17 mouse cellular contexts compared by ENCODE assay signal in the genomic region with DNA sequence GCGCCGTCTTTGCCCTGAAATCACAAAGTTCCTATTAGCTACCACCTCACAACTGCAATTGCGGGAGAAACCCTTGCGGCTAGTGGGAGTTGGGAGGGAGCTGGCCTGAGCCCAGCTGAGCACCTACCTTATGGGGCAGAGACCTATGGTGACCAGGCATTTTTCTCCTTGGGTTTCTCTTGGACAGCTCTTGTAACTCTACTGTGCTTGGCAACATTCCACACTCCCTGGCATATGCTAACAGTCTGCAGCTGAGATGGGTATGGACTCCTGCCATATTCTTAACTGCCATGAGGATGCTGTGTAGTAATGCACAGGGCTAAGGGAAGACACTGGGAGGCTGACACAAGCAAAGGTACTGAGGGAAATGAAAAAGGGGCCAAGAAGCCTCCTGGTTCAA. TPM values are rescaled to one million over a fixed set of nuclear protein-coding genes. Genes with fewer than 3 reads are reported as not detected.
DNase-seq lines count a peak whose midpoint lies in the region; ATAC-seq and TF ChIP-seq lines count a peak whose summit lies in the region.
"Had no signal": no experiment of that assay in that cellular context is flagged by ENCODE, and none has a peak within 500 bp of the region (broad histone marks: within the 10 kb centered on the region; RNA-seq: fewer than 3 reads in every experiment).

No protein-coding gene starts in this region.

- ATAC-seq in forebrain, embryonic 13.5 days, result peak; percentile 84
- ATAC-seq in midbrain, postnatal 0 days (ENCODE audit: low FRiP score), result no peak
- ATAC-seq in midbrain, embryonic 16.5 days, result no peak
- peak; percentile 70 for ATAC-seq in hindbrain, embryonic 16.5 days

- H3K4me3 ChIP-seq in forebrain, embryonic 13.5 days, result no peak overlapping the region
- H3K4me3 ChIP-seq in forebrain, embryonic 10.5 days, result no peak overlapping the region
- H3K4me3 ChIP-seq in midbrain, postnatal 0 days (ENCODE audit: low read depth, low read length), result no peak overlapping the region
- H3K4me3 ChIP-seq in midbrain, embryonic 16.5 days (ENCODE audit: low read depth, low read length), result no peak overlapping the region
- H3K4me3 ChIP-seq in hindbrain, embryonic 16.5 days (ENCODE audit: low read length), result no peak overlapping the region
- H3K4me3 ChIP-seq in heart, adult 2 months, result no peak overlapping the region
- H3K4me3 ChIP-seq: erythroblast, embryonic 14.5 days; limb, embryonic 13.5 days; neural tube, embryonic 12.5 days had no signal

- H3K27me3 ChIP-seq in forebrain, embryonic 13.5 days, result no peaks in the 10 kb centered on the region
- H3K27me3 ChIP-seq in forebrain, embryonic 10.5 days (ENCODE audit: poor library complexity, severe bottlenecking), result no peaks in the 10 kb centered on the region
- H3K27me3 ChIP-seq in midbrain, postnatal 0 days (ENCODE audit: insufficient read depth, low read length), result no peaks in the 10 kb centered on the region
- H3K27me3 ChIP-seq in midbrain, embryonic 16.5 days (ENCODE audit: control insufficient read depth, insufficient read depth, low read depth, low read length), result no peaks in the 10 kb centered on the region
- no peaks in the 10 kb centered on the region for H3K27me3 ChIP-seq in hindbrain, embryonic 16.5 days (replicated peaks; ENCODE audit: control insufficient read depth, insufficient read depth, low read length)
- no peaks in the 10 kb centered on the region for H3K27me3 ChIP-seq in heart, adult 2 months (ENCODE audit: control insufficient read depth, insufficient read depth, low read length)
- H3K27me3 ChIP-seq: limb, embryonic 13.5 days; neural tube, embryonic 12.5 days had no signal

- TF ChIP-seq EP300 in heart, adult 2 months (IDR thresholded peaks at IDR 0.05; ENCODE audit: insufficient read depth, low read depth, low read length), result no peak

- H3K36me3 ChIP-seq in forebrain, embryonic 13.5 days (ENCODE audit: poor library complexity, severe bottlenecking), result peaks cover 52% of the 10 kb centered on the region
- peaks cover 75% of the 10 kb centered on the region for H3K36me3 ChIP-seq in forebrain, embryonic 10.5 days (replicated peaks)
- H3K36me3 ChIP-seq in midbrain, postnatal 0 days (ENCODE audit: insufficient read depth, low read length), result peaks cover 15% of the 10 kb centered on the region
- peaks cover 1% of the 10 kb centered on the region; the same call in 1 of the 2 replicates for H3K36me3 ChIP-seq in midbrain, embryonic 16.5 days (ENCODE audit: control insufficient read depth, insufficient read depth, low read length)
- H3K36me3 ChIP-seq in hindbrain, embryonic 16.5 days (ENCODE audit: control insufficient read depth, insufficient read depth, low read length), result no peaks in the 10 kb centered on the region; the same call in 1 of the 2 replicates
- H3K36me3 ChIP-seq in heart, adult 2 months (ENCODE audit: control insufficient read depth, insufficient read depth, low read length), result peaks cover 2% of the 10 kb centered on the region

- peaks cover 12% of the 10 kb centered on the region; the same call in 1 of the 2 replicates for H3K4me1 ChIP-seq in forebrain, embryonic 13.5 days
- H3K4me1 ChIP-seq in forebrain, embryonic 10.5 days, result no peaks in the 10 kb centered on the region
- 0 out of 2 replicates have a peak, but pooled peaks cover 3% of the 10 kb centered on the region for H3K4me1 ChIP-seq in midbrain, postnatal 0 days (ENCODE audit: insufficient read depth, low read length)
- H3K4me1 ChIP-seq in midbrain, embryonic 16.5 days (ENCODE audit: control insufficient read depth, insufficient read depth, low read length), result no peaks in the 10 kb centered on the region
- H3K4me1 ChIP-seq in hindbrain, embryonic 16.5 days (ENCODE audit: control insufficient read depth, insufficient read depth, low read depth, low read length), result peaks cover 3% of the 10 kb centered on the region; the same call in 1 of the 2 replicates
- H3K4me1 ChIP-seq in heart, adult 2 months (ENCODE audit: control insufficient read depth, insufficient read depth, low read length), result no peaks in the 10 kb centered on the region
- H3K4me1 ChIP-seq: neural tube, embryonic 12.5 days had no signal

- TF ChIP-seq POLR2A in heart, adult 2 months (IDR thresholded peaks at IDR 0.05; ENCODE audit: insufficient read depth, low read depth, low read length), result no peak

- H3K4me2 ChIP-seq in forebrain, embryonic 13.5 days, result no peak overlapping the region
- no peak overlapping the region for H3K4me2 ChIP-seq in midbrain, postnatal 0 days (ENCODE audit: low read depth, low read length, poor library complexity, severe bottlenecking)
- no peak overlapping the region for H3K4me2 ChIP-seq in midbrain, embryonic 16.5 days (ENCODE audit: low read length)
- H3K4me2 ChIP-seq in hindbrain, embryonic 16.5 days (ENCODE audit: low read length), result no peak overlapping the region
- H3K4me2 ChIP-seq: limb, embryonic 13.5 days; neural tube, embryonic 12.5 days had no signal

- no peak overlapping the region for H3K9ac ChIP-seq in forebrain, embryonic 13.5 days
- H3K9ac ChIP-seq in midbrain, postnatal 0 days (replicated peaks; ENCODE audit: low read length, poor library complexity, severe bottlenecking), result no peak overlapping the region
- no peak overlapping the region for H3K9ac ChIP-seq in midbrain, embryonic 16.5 days (ENCODE audit: low read depth, low read length)
- no peak overlapping the region for H3K9ac ChIP-seq in hindbrain, embryonic 16.5 days (ENCODE audit: low read depth, low read length)
- H3K9ac ChIP-seq in heart, adult 2 months (ENCODE audit: low read depth, low read length), result no peak overlapping the region
- H3K9ac ChIP-seq: limb, embryonic 13.5 days; neural tube, embryonic 12.5 days had no signal

- DNase-seq in forebrain, embryonic 10.5 days (ENCODE audit: extremely low spot score, low spot score), result no peak
- peak; percentile 72 for DNase-seq in midbrain, postnatal 0 days (ENCODE audit: low spot score)
- DNase-seq in cerebellum, adult 18-20 months, result peak; percentile 69 to 76
- DNase-seq in gastrocnemius, postnatal 14 days, result no peak
- no peak for DNase-seq in heart, adult 2 months
- DNase-seq: B cell, adult 2 months; kidney, adult 8-10 months; lung, adult 2 months; retina, postnatal 1 day had no signal

- TF ChIP-seq CTCF in midbrain, postnatal 0 days (IDR thresholded peaks at IDR 0.05), result no peak
- no peak for TF ChIP-seq CTCF in heart, adult 2 months (IDR thresholded peaks at IDR 0.05)

- intact Hi-C loops in gastrocnemius, postnatal 14 days (cut with DNase I; ENCODE audit: low total_unique reads), result no loop called here
- intact Hi-C loops in heart, adult 2 months (cut with DNase I), result no loop called here

- no peaks in the 10 kb centered on the region for H3K9me3 ChIP-seq in forebrain, embryonic 13.5 days (replicated peaks)
- H3K9me3 ChIP-seq in forebrain, embryonic 10.5 days, result no peaks in the 10 kb centered on the region
- no peaks in the 10 kb centered on the region for H3K9me3 ChIP-seq in midbrain, postnatal 0 days (ENCODE audit: low read length)
- no peaks in the 10 kb centered on the region for H3K9me3 ChIP-seq in midbrain, embryonic 16.5 days (replicated peaks; ENCODE audit: control insufficient read depth, low read length, poor library complexity, severe bottlenecking)
- H3K9me3 ChIP-seq in hindbrain, embryonic 16.5 days (ENCODE audit: control insufficient read depth, low read length), result no peaks in the 10 kb centered on the region
- H3K9me3 ChIP-seq: G1E; limb, embryonic 13.5 days; neural tube, embryonic 12.5 days had no signal

- WGBS in forebrain, embryonic 13.5 days, result 90% methylated on average over 4 of the region's 4 CpGs
- 90% methylated on average over 4 of the region's 4 CpGs for WGBS in forebrain, embryonic 10.5 days
- WGBS in midbrain, postnatal 0 days, result 90% methylated on average over 4 of the region's 4 CpGs
- WGBS in midbrain, embryonic 16.5 days, result 84% methylated on average over 4 of the region's 4 CpGs
- 82% methylated on average over 4 of the region's 4 CpGs for WGBS in hindbrain, embryonic 16.5 days
- 91% methylated on average over 4 of the region's 4 CpGs for WGBS in heart, adult 2 months

- no peak overlapping the region for H3K27ac ChIP-seq in forebrain, embryonic 13.5 days
- H3K27ac ChIP-seq in forebrain, embryonic 10.5 days, result no peak overlapping the region
- no peak overlapping the region for H3K27ac ChIP-seq in midbrain, postnatal 0 days (ENCODE audit: low read depth, low read length)
- H3K27ac ChIP-seq in midbrain, embryonic 16.5 days (ENCODE audit: low read length), result no peak overlapping the region
- no peak overlapping the region for H3K27ac ChIP-seq in hindbrain, embryonic 16.5 days (ENCODE audit: low read depth, low read length)
- no peak overlapping the region for H3K27ac ChIP-seq in heart, adult 2 months
- H3K27ac ChIP-seq: limb, embryonic 13.5 days; neural tube, embryonic 12.5 days had no signal

- H3K79me2 ChIP-seq in heart, adult 2 months (replicated peaks; ENCODE audit: control insufficient read depth, insufficient read depth, low read length), result no peaks in the 10 kb centered on the region

RNA-seq across cellular contexts. Expression of a gene that starts 29.5 kb away (rescaled TPM):
- 0.56 and 0.72 TPM in 2 replicates for polyA plus RNA-seq in forebrain, embryonic 13.5 days (2015; fragmentation: Nextera tagmentation; extraction: Ambion mirVana)
- polyA plus RNA-seq in forebrain, embryonic 10.5 days (2016; fragmentation: Nextera tagmentation; extraction: Ambion mirVana), result not detected in 2 replicates
- 0.42 and 1.2 TPM in 2 replicates for total RNA-seq in midbrain, postnatal 0 days (2014; rRNA removed)
- polyA plus RNA-seq in midbrain, postnatal 0 days (2015; fragmentation: Nextera tagmentation; extraction: Ambion mirVana), result 0.72 and 0.90 TPM in 2 replicates
- polyA plus RNA-seq in midbrain, embryonic 16.5 days (2015; fragmentation: Nextera tagmentation; extraction: Ambion mirVana), result 1.3 and 1.4 TPM in 2 replicates
- 0.73 and 1.0 TPM in 2 replicates for polyA plus RNA-seq in hindbrain, embryonic 16.5 days (2015; fragmentation: Nextera tagmentation; extraction: Ambion mirVana)
- total RNA-seq in gastrocnemius, postnatal 14 days (2021), result not detected
- total RNA-seq in heart, adult 2 months (2021), result not detected
- polyA plus RNA-seq in heart, adult 2 months (2012; rRNA removed), result 1.7 TPM in 1 of 2 replicates, not detected in the other
- total RNA-seq: G1E had no signal
- polyA plus RNA-seq: erythroblast, embryonic 14.5 days; G1E; limb, embryonic 13.5 days; neural tube, embryonic 12.5 days; stomach, embryonic 14.5 days had no signal

RNA-seq across cellular contexts. Expression of a gene that starts 43.6 kb away (rescaled TPM):
- polyA plus RNA-seq in forebrain, embryonic 13.5 days (2015; fragmentation: Nextera tagmentation; extraction: Ambion mirVana), result 43.4 and 44.8 TPM in 2 replicates
- 7.6 and 8.7 TPM in 2 replicates for polyA plus RNA-seq in forebrain, embryonic 10.5 days (2016; fragmentation: Nextera tagmentation; extraction: Ambion mirVana)
- total RNA-seq in midbrain, postnatal 0 days (2014; rRNA removed), result 73.8 and 92.9 TPM in 2 replicates
- 70.0 and 72.6 TPM in 2 replicates for polyA plus RNA-seq in midbrain, postnatal 0 days (2015; fragmentation: Nextera tagmentation; extraction: Ambion mirVana)
- polyA plus RNA-seq in midbrain, embryonic 16.5 days (2015; fragmentation: Nextera tagmentation; extraction: Ambion mirVana), result 51.2 and 53.5 TPM in 2 replicates
- polyA plus RNA-seq in hindbrain, embryonic 16.5 days (2015; fragmentation: Nextera tagmentation; extraction: Ambion mirVana), result 53.1 and 53.4 TPM in 2 replicates
- total RNA-seq in gastrocnemius, postnatal 14 days (2021), result 1 to 10 TPM; 6.8 to 7.7 TPM
- total RNA-seq in heart, adult 2 months (2021), result 1 to 10 TPM; 5.1 to 6.6 TPM
- 4.7 and 6.4 TPM in 2 replicates for polyA plus RNA-seq in heart, adult 2 months (2012; rRNA removed)
- polyA plus RNA-seq: erythroblast, embryonic 14.5 days had no signal

Comparison
In these comparisons a context has a peak if more than half of its experiments do, and no peak if none do; other contexts are left out.
1. ATAC-seq: peak in forebrain, embryonic 13.5 days (single experiment) and hindbrain, embryonic 16.5 days (single experiment); none in midbrain, postnatal 0 days (single experiment) and midbrain, embryonic 16.5 days (single experiment).
2. DNase-seq: peak in midbrain, postnatal 0 days (single experiment) and cerebellum, adult 18-20 months (2 of 2); none in forebrain, embryonic 10.5 days (single experiment), gastrocnemius, postnatal 14 days (single experiment) and heart, adult 2 months (0 of 2).